Mouse (Mus musculus) heart, embryonic 15.5 days (tissue): Measurements from ENCODE around the gene Tnfsf10. TPM values are rescaled to one million over a fixed set of nuclear protein-coding genes. Genes with fewer than 3 reads are reported as not detected.

Experiments
- ATAC-seq: fragments of 200-750 bp; cut with Nextera tagmentation; replicated peaks from 2 replicates; pipeline ENCODE4 v1.8.0; 2017; ENCODE audit warnings: low read depth, moderate TSS enrichment; ENCODE audit not compliant: insufficient number of reproducible peaks, insufficient read depth, low FRiP score
- H3K27ac ChIP-seq: fragments of 300-500 bp; sonication (generic); 2 replicates; pipeline ENCODE4 v1.5.1; 2015; ENCODE audit warnings: mild to moderate bottlenecking, inconsistent platforms
- H3K27me3 ChIP-seq: fragments of 300-500 bp; sonication (generic); 2 replicates; pipeline ENCODE4 v1.6.1; 2015; ENCODE audit warnings: inconsistent platforms
- H3K36me3 ChIP-seq: fragments of 300-500 bp; sonication (generic); 2 replicates; pipeline ENCODE4 v1.6.1; 2015; ENCODE audit warnings: mild to moderate bottlenecking, inconsistent platforms
- H3K4me1 ChIP-seq: fragments of 300-500 bp; sonication (generic); replicated peaks from 2 replicates; pipeline ENCODE4 v1.6.1; 2015; ENCODE audit warnings: inconsistent platforms
- H3K4me2 ChIP-seq: fragments of 300-500 bp; sonication (generic); 2 replicates; pipeline ENCODE4 v1.6.1; 2015; ENCODE audit warnings: inconsistent platforms, mild to moderate bottlenecking, moderate library complexity
- H3K4me3 ChIP-seq: fragments of 300-500 bp; sonication (generic); 2 replicates; pipeline ENCODE4 v1.5.1; 2015; ENCODE audit warnings: mild to moderate bottlenecking, inconsistent platforms
- H3K9ac ChIP-seq: fragments of 300-500 bp; sonication (generic); 2 replicates; pipeline ENCODE4 v1.6.1; 2015; ENCODE audit warnings: mild to moderate bottlenecking, inconsistent platforms
- H3K9me3 ChIP-seq: fragments of 300-500 bp; sonication (generic); replicated peaks from 2 replicates; pipeline ENCODE4 v1.6.1; 2016; ENCODE audit warnings: inconsistent platforms
- WGBS: fragments of 180-500 bp; shearing (Covaris S2); methylation state at CpG from one replicate; pipeline ENCODE4 v1.1.7; 2015; ENCODE audit warnings: mixed read lengths; 5-methylcytosine and 5-hydroxymethylcytosine counted together
- polyA plus RNA-seq: library from polyadenylated mRNA; unstranded; fragments of >200 nt; fragmentation: Nextera tagmentation; extraction: Ambion mirVana; gene quantifications from 2 replicates; pipeline ENCODE4 v1.2.1, GENCODE M21; 2015

Gene Tnfsf10
- polyA plus RNA-seq, 1 experiment from 2014 or later: 0.20 TPM

DNA sequence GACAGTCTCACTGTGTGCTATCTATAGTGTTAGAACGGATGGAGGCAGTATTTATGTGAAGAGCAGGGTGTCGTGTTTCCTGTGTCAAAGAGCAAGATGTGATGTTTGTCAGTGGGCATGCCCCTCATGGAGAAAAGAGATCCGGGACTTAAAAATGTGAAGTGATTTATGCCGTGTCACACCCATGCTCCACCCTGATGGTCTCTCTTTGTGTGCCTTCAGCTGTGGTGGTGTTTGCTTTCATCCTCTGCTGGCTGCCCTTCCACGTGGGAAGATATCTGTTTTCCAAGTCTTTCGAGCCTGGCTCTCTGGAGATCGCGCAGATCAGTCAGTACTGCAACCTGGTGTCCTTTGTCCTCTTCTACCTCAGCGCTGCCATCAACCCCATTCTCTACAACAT, 57.6 kb downstream of the Tnfsf10 start:
- H3K9ac ChIP-seq: no peak overlapping the region
- WGBS: 55% methylated on average over 9 of the region's 9 CpGs
- no peak overlapping the region for H3K4me3 ChIP-seq
- no peak overlapping the region for H3K27ac ChIP-seq
- H3K4me2 ChIP-seq: no peak overlapping the region
- H3K9me3 ChIP-seq: no peaks in the 10 kb centered on the region
- H3K36me3 ChIP-seq: no peaks in the 10 kb centered on the region
- no peak for ATAC-seq
- H3K4me1 ChIP-seq: peaks cover 15% of the 10 kb centered on the region
- H3K27me3 ChIP-seq: peaks cover 62% of the 10 kb centered on the region

DNA sequence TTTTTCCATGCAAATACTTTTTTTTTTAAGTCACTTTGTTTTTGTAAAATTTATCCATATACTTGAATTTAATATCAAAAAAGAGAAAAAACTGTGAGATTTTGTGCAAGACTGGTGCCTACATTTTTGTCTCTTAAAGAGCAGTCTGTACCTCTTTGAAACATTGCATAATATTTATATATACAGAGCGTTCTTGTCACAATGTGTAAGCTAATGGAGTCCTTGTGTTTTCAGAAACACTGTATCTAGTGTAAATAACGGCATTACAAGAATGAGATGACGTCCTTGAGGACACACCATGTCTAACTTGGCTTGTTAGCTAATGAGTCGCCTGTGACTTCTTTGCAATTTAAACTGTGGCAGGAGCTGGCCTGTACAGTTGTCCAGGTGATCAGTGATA, 61.1 kb downstream of the Tnfsf10 start:
- ATAC-seq: no peak
- WGBS: 58% methylated on average over 4 of the region's 4 CpGs

DNA sequence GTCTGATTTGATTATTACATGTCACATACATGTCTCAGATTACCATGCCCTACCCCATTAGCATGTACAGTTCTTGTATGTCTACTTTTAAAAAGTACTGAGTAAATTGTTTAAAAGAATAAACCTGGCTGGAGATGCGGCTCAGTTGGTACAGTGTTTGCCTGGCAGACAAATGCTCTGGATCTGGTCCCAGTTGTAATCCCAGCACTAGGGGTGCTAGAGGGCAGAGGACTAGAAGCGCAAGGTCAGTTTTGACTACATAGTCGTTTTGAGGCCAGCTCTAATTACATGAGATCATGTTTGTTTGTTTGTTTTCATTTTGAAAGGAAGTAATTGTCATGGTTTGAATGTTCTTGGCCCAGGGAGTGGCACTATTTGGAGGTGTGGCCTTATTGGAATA, 68.0 kb downstream of the Tnfsf10 start:
- Histone ChIP-seq H3K4me3 (no peak overlapping the region), H3K36me3 (no peaks in the 10 kb centered on the region), H3K4me1 (no peaks in the 10 kb centered on the region), H3K4me2 (no peak overlapping the region), H3K27ac (no peak overlapping the region), H3K9me3 (no peaks in the 10 kb centered on the region), H3K27me3 (no peaks in the 10 kb centered on the region), H3K9ac (no peak overlapping the region)
- no peak for ATAC-seq
- 53% methylated on average over 3 of the region's 3 CpGs for WGBS

More for the DNA sequence above, 61.1 kb downstream of the Tnfsf10 start:
- no peak overlapping the region for H3K27ac ChIP-seq
- no peaks in the 10 kb centered on the region for H3K9me3 ChIP-seq
- H3K4me3 ChIP-seq: no peak overlapping the region
- H3K4me2 ChIP-seq: no peak overlapping the region
- H3K9ac ChIP-seq: no peak overlapping the region
- H3K36me3 ChIP-seq: no peaks in the 10 kb centered on the region
- H3K4me1 ChIP-seq: no peaks in the 10 kb centered on the region
- peaks cover 27% of the 10 kb centered on the region for H3K27me3 ChIP-seq

GRCm38 (mm10) chr3:27389923-27390322, 73.1 kb downstream of the Tnfsf10 start:
- WGBS: 32% methylated on average over 1 of the region's 1 CpGs
- no peak for ATAC-seq
- Histone ChIP-seq H3K4me1 (no peaks in the 10 kb centered on the region), H3K4me2 (no peak overlapping the region), H3K27ac (no peak overlapping the region), H3K9ac (no peak overlapping the region), H3K9me3 (no peaks in the 10 kb centered on the region), H3K36me3 (no peaks in the 10 kb centered on the region), H3K27me3 (no peaks in the 10 kb centered on the region), H3K4me3 (no peak overlapping the region)

Other genes starting within 250 kb of the Tnfsf10 start
- gene Ect2, start 163.2 kb upstream of the Tnfsf10 start, polyA plus RNA-seq: 38.0 and 40.5 TPM in 2 replicates
- 18.4 and 23.3 TPM in 2 replicates for gene Nceh1, start 134.1 kb upstream of the Tnfsf10 start, polyA plus RNA-seq
- not detected in 2 replicates for gene Ghsr, start 54.3 kb downstream of the Tnfsf10 start, polyA plus RNA-seq